Mouse (Mus musculus): Measurements from ENCODE around the gene Adamtsl5. TPM values are rescaled to one million over a fixed set of nuclear protein-coding genes. Genes with fewer than 3 reads are reported as not detected.

Adamtsl5 gene
- total and polyA plus RNA-seq, 2 experiments from 2014 or later, result 14.6 to 34.6 TPM

GRCm38 (mm10) chr10:80299824-80300223 is 48.4 kb downstream of the Adamtsl5 start:
- no peak for TF ChIP-seq EP300 (IDR thresholded peaks at IDR 0.05; ENCODE audit: low read depth)
- TF ChIP-seq CTCF (IDR thresholded peaks at IDR 0.05; ENCODE audit: low read depth), result no peak
- H3K4me3 ChIP-seq (ENCODE audit: low read depth, low read length), result no peak overlapping the region
- DNase-seq (ENCODE audit: low spot score) (no peak), ATAC-seq (ENCODE audit: insufficient read depth, low read depth) (no peak)
- peaks cover 1% of the 10 kb centered on the region; the same call in 1 of the 2 replicates for H3K36me3 ChIP-seq (replicated peaks; ENCODE audit: control insufficient read depth, insufficient read depth, low read length)
- H3K4me2 ChIP-seq (ENCODE audit: low read depth, low read length), result no peak overlapping the region
- no peaks in the 10 kb centered on the region for H3K9me3 ChIP-seq (replicated peaks; ENCODE audit: control insufficient read depth, low read length)
- H3K4me1 ChIP-seq (ENCODE audit: control insufficient read depth, insufficient read depth), result peaks cover 14% of the 10 kb centered on the region; the same call in 1 of the 2 replicates
- WGBS, result 48% methylated on average over 10 of the region's 10 CpGs
- peaks cover 63% of the 10 kb centered on the region for H3K27me3 ChIP-seq (ENCODE audit: control insufficient read depth, insufficient read depth, low read length)
- H3K27ac ChIP-seq (ENCODE audit: low read depth), result no peak overlapping the region
- H3K9ac ChIP-seq (replicated peaks; ENCODE audit: low read depth, low read length), result no peak overlapping the region

GRCm38 (mm10) chr10:80299301-80299700 is 48.9 kb downstream of the Adamtsl5 start:
- Histone ChIP-seq H3K4me3 (ENCODE audit: low read depth, low read length) (peak overlapping the region; percentile 12), H3K9me3 (replicated peaks; ENCODE audit: control insufficient read depth, low read length) (no peaks in the 10 kb centered on the region), H3K4me1 (ENCODE audit: control insufficient read depth, insufficient read depth) (peaks cover 14% of the 10 kb centered on the region; the same call in 1 of the 2 replicates), H3K9ac (replicated peaks; ENCODE audit: low read depth, low read length) (no peak overlapping the region), H3K27ac (ENCODE audit: low read depth) (no peak overlapping the region), H3K4me2 (ENCODE audit: low read depth, low read length) (no peak overlapping the region), H3K36me3 (replicated peaks; ENCODE audit: control insufficient read depth, insufficient read depth, low read length) (peaks cover 6% of the 10 kb centered on the region), H3K27me3 (ENCODE audit: control insufficient read depth, insufficient read depth, low read length) (peaks cover 58% of the 10 kb centered on the region)
- TF ChIP-seq EP300 (IDR thresholded peaks at IDR 0.05; ENCODE audit: low read depth) (no peak), CTCF (IDR thresholded peaks at IDR 0.05; ENCODE audit: low read depth) (no peak)
- DNase-seq (ENCODE audit: low spot score) (no peak), ATAC-seq (ENCODE audit: insufficient read depth, low read depth) (no peak)
- WGBS, result 17% methylated on average over 15 of the region's 15 CpGs

GRCm38 (mm10) chr10:80298571-80299281 is 49.5 kb downstream of the Adamtsl5 start:
- Histone ChIP-seq H3K4me2 (ENCODE audit: low read depth, low read length) (no peak overlapping the region), H3K9me3 (replicated peaks; ENCODE audit: control insufficient read depth, low read length) (no peaks in the 10 kb centered on the region), H3K36me3 (replicated peaks; ENCODE audit: control insufficient read depth, insufficient read depth, low read length) (peaks cover 12% of the 10 kb centered on the region), H3K4me1 (ENCODE audit: control insufficient read depth, insufficient read depth) (peaks cover 14% of the 10 kb centered on the region; the same call in 1 of the 2 replicates), H3K27me3 (ENCODE audit: control insufficient read depth, insufficient read depth, low read length) (peaks cover 52% of the 10 kb centered on the region), H3K4me3 (ENCODE audit: low read depth, low read length) (peak overlapping the region; percentile 12), H3K9ac (replicated peaks; ENCODE audit: low read depth, low read length) (no peak overlapping the region), H3K27ac (ENCODE audit: low read depth) (no peak overlapping the region)
- 0 out of 2 replicates have a peak, but pooled peaks have one; percentile 21 for ATAC-seq (ENCODE audit: insufficient read depth, low read depth)
- no peak for TF ChIP-seq CTCF (IDR thresholded peaks at IDR 0.05; ENCODE audit: low read depth)
- no peak for TF ChIP-seq EP300 (IDR thresholded peaks at IDR 0.05; ENCODE audit: low read depth)
- WGBS, result 8% methylated on average over 26 of the region's 26 CpGs
- DNase-seq (ENCODE audit: low spot score), result no peak

- H3K9ac ChIP-seq (replicated peaks; ENCODE audit: low read depth, low read length), result no peak overlapping the region
- H3K27me3 ChIP-seq (ENCODE audit: control insufficient read depth, insufficient read depth, low read length), result peaks cover 47% of the 10 kb centered on the region
- no peaks in the 10 kb centered on the region for H3K9me3 ChIP-seq (replicated peaks; ENCODE audit: control insufficient read depth, low read length)
- TF ChIP-seq CTCF (IDR thresholded peaks at IDR 0.05; ENCODE audit: low read depth), result no peak
- TF ChIP-seq EP300 (IDR thresholded peaks at IDR 0.05; ENCODE audit: low read depth), result no peak
- H3K4me3 ChIP-seq (ENCODE audit: low read depth, low read length), result no peak overlapping the region
- H3K36me3 ChIP-seq (replicated peaks; ENCODE audit: control insufficient read depth, insufficient read depth, low read length), result peaks cover 14% of the 10 kb centered on the region
- DNase-seq (ENCODE audit: low spot score) (no peak), ATAC-seq (ENCODE audit: insufficient read depth, low read depth) (no peak)
- WGBS, result 51% methylated on average over 8 of the region's 8 CpGs
- peaks cover 13% of the 10 kb centered on the region; the same call in 1 of the 2 replicates for H3K4me1 ChIP-seq (ENCODE audit: control insufficient read depth, insufficient read depth)
- no peak overlapping the region for H3K4me2 ChIP-seq (ENCODE audit: low read depth, low read length)
- no peak overlapping the region for H3K27ac ChIP-seq (ENCODE audit: low read depth)
These were observed 50.6 kb downstream of the Adamtsl5 start for GRCm38 (mm10) chr10:80297526-80298133.

- DNase-seq (ENCODE audit: low spot score) (no peak), ATAC-seq (ENCODE audit: insufficient read depth, low read depth) (no peak)
- no peak overlapping the region for H3K27ac ChIP-seq (ENCODE audit: low read depth)
- no peaks in the 10 kb centered on the region for H3K9me3 ChIP-seq (replicated peaks; ENCODE audit: control insufficient read depth, low read length)
- H3K36me3 ChIP-seq (replicated peaks; ENCODE audit: control insufficient read depth, insufficient read depth, low read length), result peaks cover 14% of the 10 kb centered on the region
- peak overlapping the region; percentile 64; the same call in 1 of the 2 replicates for H3K4me2 ChIP-seq (ENCODE audit: low read depth, low read length)
- 72% methylated on average over 5 of the region's 5 CpGs for WGBS
- no peak overlapping the region for H3K9ac ChIP-seq (replicated peaks; ENCODE audit: low read depth, low read length)
- H3K27me3 ChIP-seq (ENCODE audit: control insufficient read depth, insufficient read depth, low read length), result peaks cover 42% of the 10 kb centered on the region
- TF ChIP-seq EP300 (IDR thresholded peaks at IDR 0.05; ENCODE audit: low read depth) (no peak), CTCF (IDR thresholded peaks at IDR 0.05; ENCODE audit: low read depth) (no peak)
- peaks cover 5% of the 10 kb centered on the region; the same call in 1 of the 2 replicates for H3K4me1 ChIP-seq (ENCODE audit: control insufficient read depth, insufficient read depth)
- H3K4me3 ChIP-seq (ENCODE audit: low read depth, low read length), result no peak overlapping the region
These were observed 51.4 kb downstream of the Adamtsl5 start for GRCm38 (mm10) chr10:80296824-80297223.

All from heart, postnatal 0 days (tissue).